Mouse (Mus musculus) liver, postnatal 0 days (tissue): ENCODE data around the gene Apoc2.

Source experiments
- CTCF ChIP-seq: sonication (generic); IDR thresholded peaks from 2 replicates; pipeline ENCODE4 v1.5.1; 2016; ENCODE audit warnings: antibody characterized with exemption, low read depth
- EP300 ChIP-seq: IDR thresholded peaks from 2 replicates; pipeline ENCODE4 v1.6.1; 2016; ENCODE audit warnings: antibody characterized with exemption, low read depth, mild to moderate bottlenecking

GRCm38 (mm10) chr7:19632275-19632674 is 45.5 kb downstream of the Apoc2 start:
- TF ChIP-seq CTCF (no peak), EP300 (no peak)
